8 mouse cellular contexts compared by ENCODE assay signal in genomic region chr4:141734446-141735205, GRCm38 (mm10). TPM values are rescaled to one million over a fixed set of nuclear protein-coding genes. Genes with fewer than 3 reads are reported as not detected.
A peak's percentile ranks its signal among the peaks of the same experiment; 100 is the strongest.
DNase-seq lines count a peak whose midpoint lies in the region; ATAC-seq lines count a peak whose summit lies in the region.

No protein-coding gene starts in this region.

- peaks cover 13% of the 10 kb centered on the region for H3K4me1 ChIP-seq in hindbrain, embryonic 15.5 days (replicated peaks)

- peak; percentile 98 for ATAC-seq in hindbrain, embryonic 15.5 days (ENCODE audit: low FRiP score, low read depth)

- no peaks in the 10 kb centered on the region for H3K27me3 ChIP-seq in hindbrain, embryonic 15.5 days

- H3K36me3 ChIP-seq in hindbrain, embryonic 15.5 days = no peaks in the 10 kb centered on the region

- H3K27ac ChIP-seq in hindbrain, embryonic 15.5 days (replicated peaks) = peak overlapping the region; percentile 76

- 6% methylated on average over 24 of the region's 24 CpGs for WGBS in hindbrain, embryonic 15.5 days

- peak; percentile 91 for DNase-seq in WW6 (ENCODE audit: low read depth, low spot score)
- DNase-seq in cerebellum, postnatal 36 days = peak; percentile 91
- peak; percentile 93 to 97 for DNase-seq in frontal cortex, postnatal 36 days (ENCODE audit: low spot score in 2 of 2)
- DNase-seq in left cerebral cortex, adult 11 months (ENCODE audit: low spot score) = peak; percentile 93
- peak; percentile 96 for DNase-seq in lung, postnatal 36 days
- DNase-seq in retina, embryonic 14.5 days (ENCODE audit: low spot score) = peak; percentile 94
- DNase-seq in thymus, postnatal 36 days = peak; percentile 89 to 95

- peak overlapping the region; percentile 49 for H3K4me3 ChIP-seq in hindbrain, embryonic 15.5 days

- no peaks in the 10 kb centered on the region for H3K9me3 ChIP-seq in hindbrain, embryonic 15.5 days

- peak overlapping the region; percentile 52 for H3K9ac ChIP-seq in hindbrain, embryonic 15.5 days

- peak overlapping the region; percentile 91 for H3K4me2 ChIP-seq in hindbrain, embryonic 15.5 days

RNA-seq across cellular contexts. Expression of gene Ddi2, which starts 11.4 kb away (rescaled TPM):
- 13.8 and 15.1 TPM in 2 replicates for polyA plus RNA-seq in hindbrain, embryonic 15.5 days (2015; fragmentation: Nextera tagmentation; extraction: Ambion mirVana)

RNA-seq across cellular contexts. Expression of gene Agmat, which starts 11.8 kb away (rescaled TPM):
- polyA plus RNA-seq in hindbrain, embryonic 15.5 days (2015; fragmentation: Nextera tagmentation; extraction: Ambion mirVana) = 0.14 and 0.21 TPM in 2 replicates

RNA-seq across cellular contexts. Expression of gene Rsc1a1, which starts 49.2 kb away (rescaled TPM):
- polyA plus RNA-seq in hindbrain, embryonic 15.5 days (2015; fragmentation: Nextera tagmentation; extraction: Ambion mirVana) = 0.51 TPM in 1 of 2 replicates, not detected in the other

RNA-seq across cellular contexts. Expression of gene Dnajc16, which starts 56.1 kb away (rescaled TPM):
- 5.5 and 6.8 TPM in 2 replicates for polyA plus RNA-seq in hindbrain, embryonic 15.5 days (2015; fragmentation: Nextera tagmentation; extraction: Ambion mirVana)

RNA-seq across cellular contexts. Expression of gene Casp9, which starts 58.8 kb away (rescaled TPM):
- polyA plus RNA-seq in hindbrain, embryonic 15.5 days (2015; fragmentation: Nextera tagmentation; extraction: Ambion mirVana) = 20.8 and 23.0 TPM in 2 replicates

Comparison
In these comparisons a context has a peak if more than half of its experiments do, and no peak if none do; other contexts are left out.
1. Peak in every context shown above with its lines: DNase-seq, ATAC-seq, H3K4me3 ChIP-seq and H3K27ac ChIP-seq.